Mouse (Mus musculus): ENCODE results near the gene Fars2.

The Fars2 gene

DNA sequence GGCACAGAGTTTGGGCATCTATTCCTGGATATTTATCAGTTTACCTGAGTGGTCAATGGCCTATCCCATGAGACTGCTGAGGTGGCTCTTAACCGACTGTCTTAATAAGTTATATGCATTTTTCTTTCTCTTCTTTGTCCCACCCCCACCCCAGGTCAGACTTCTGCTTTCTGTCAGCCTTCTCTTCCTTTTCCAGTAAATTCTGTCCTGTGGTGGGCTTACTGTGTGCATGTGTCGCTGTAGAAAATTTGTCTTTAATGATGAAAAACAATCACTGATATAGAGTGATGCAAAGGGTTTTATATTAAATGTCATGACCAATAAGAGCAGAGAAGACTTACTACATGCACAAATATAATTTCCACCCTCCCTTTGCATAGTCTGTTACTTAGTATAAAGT is 85.3 kb downstream of the Fars2 start:
- in situ Hi-C loops (cut with MboI; ENCODE audit: low pct_unique_long_range_greater_than_20kb in 1 of 2, low sequenced_read_pairs in 2 of 2, unreplicated experiment in 1 of 2) = no loop called here

DNA sequence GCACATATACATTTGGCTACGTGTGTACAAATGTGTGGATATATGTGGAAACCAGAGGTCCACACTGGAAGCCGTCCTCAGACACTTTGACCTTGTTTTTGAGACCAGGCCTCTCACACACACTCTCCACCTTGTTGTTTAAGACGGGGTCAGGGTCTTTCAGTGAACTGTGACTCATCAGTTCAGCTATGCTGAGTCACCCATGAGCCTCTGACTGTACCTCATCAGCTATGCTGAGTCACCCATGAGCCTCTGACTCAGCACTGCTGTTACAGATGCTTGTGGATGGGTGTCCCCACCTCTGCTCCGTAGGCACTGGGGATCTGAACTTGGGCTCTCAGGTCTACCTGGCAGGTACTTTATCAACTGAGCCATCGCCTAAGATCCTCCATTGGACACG is 85.8 kb downstream of the Fars2 start:
- in situ Hi-C loops (cut with MboI; ENCODE audit: low pct_unique_long_range_greater_than_20kb in 1 of 2, low sequenced_read_pairs in 2 of 2, unreplicated experiment in 1 of 2) = no loop called here

DNA sequence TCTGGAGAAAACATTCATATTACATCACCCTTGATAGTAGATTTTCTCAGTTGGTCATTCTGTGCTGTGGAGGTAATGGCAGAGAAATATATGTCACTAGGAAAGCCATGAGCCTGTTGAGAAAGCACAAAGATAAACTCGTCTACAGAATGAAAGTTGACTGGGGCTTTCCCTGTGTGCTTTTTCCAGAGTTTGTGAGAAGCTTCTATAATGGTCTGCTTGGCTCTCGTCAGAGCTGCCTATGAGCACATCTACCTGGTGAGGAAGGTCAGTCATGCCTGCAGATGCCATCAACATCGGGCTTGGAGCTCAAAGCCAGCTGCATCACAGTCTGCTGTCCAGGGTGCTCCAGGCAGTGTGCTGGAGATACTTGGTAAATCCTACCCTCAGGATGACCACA is 87.1 kb downstream of the Fars2 start:
- in situ Hi-C loops (cut with MboI; ENCODE audit: low pct_unique_long_range_greater_than_20kb in 1 of 2, low sequenced_read_pairs in 2 of 2, unreplicated experiment in 1 of 2) = no loop called here

DNA sequence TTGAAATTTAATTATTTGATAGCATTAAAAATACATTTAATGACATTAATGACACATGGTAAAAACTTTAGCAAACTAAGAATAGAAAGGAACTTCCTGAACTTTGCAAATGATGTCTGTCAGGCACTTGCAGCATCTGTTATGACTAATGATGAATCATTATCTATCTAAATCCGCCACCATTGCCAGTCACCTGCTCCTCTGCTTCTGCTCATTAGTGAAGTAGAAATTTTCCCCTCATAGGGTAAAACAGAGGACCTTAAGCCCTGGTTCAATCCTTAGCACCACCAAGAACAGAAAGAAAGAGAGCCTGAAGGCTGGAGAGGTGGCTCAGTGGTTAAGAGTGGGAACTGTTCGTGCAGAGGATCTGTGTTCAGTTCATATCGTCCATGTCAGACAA is 93.8 kb downstream of the Fars2 start:
- in situ Hi-C loops (cut with MboI; ENCODE audit: low pct_unique_long_range_greater_than_20kb in 1 of 2, low sequenced_read_pairs in 2 of 2, unreplicated experiment in 1 of 2) = no loop called here

DNA sequence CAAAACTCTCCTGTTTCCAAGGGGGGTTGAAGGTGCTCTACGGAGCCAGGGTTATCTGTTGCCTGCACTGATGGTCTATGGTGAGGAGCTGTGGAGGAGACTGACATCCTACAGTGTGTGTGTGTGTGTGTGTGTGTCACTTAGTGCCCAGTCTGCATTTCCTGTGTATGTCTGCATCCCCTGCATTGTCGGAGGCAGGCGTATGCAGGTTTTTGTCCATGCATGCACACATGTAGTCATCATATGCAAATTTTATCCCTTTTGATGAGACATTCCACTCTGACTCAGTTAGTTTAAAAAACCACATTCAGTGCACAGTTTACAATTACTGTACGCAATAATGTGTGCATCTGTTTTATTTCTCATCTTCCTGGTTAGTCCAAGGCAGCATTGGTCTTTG is 96.8 kb downstream of the Fars2 start:
- in situ Hi-C loops (cut with MboI; ENCODE audit: low pct_unique_long_range_greater_than_20kb in 1 of 2, low sequenced_read_pairs in 2 of 2, unreplicated experiment in 1 of 2) = no loop called here

DNA sequence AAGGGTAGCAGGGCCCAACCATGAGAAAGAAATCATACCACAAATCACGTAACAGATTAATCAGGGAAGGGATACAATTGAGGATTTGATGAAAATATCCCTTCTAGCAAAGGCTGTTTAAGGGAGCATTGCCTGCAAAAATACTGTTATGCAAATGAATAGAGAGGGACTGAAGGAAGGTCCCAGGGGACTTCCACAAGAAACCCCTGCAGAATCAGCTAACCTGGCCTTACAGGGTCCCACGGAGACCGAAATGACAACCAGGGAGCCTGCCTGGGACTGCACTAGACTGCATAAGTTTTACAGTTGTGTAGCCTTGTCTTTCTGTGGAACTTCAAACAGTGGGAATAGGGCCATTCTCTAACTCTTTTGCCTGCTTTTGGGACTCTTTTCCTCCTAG is 98.8 kb downstream of the Fars2 start:
- in situ Hi-C loops (cut with MboI; ENCODE audit: low pct_unique_long_range_greater_than_20kb in 1 of 2, low sequenced_read_pairs in 2 of 2, unreplicated experiment in 1 of 2) = no loop called here

DNA sequence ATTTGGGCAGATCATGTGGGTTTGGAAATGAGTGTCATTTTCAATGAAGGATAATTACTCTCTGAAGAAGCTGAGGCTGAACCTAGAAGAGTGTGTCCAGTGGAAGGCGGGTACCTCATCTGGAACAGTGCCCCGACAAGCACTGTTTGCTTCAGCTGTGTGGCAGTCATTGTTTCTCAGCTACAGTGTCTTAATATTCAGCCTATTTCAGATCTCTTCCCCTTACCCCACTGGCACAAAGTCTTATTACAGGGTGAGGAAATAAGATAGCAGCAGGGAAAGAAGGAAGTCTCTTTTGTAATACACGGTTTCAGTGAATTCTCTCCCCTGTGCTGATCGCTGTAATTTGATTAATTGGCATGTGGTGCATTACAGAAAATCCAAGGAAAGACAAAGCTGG is 101.1 kb downstream of the Fars2 start:
- in situ Hi-C loops (cut with MboI; ENCODE audit: low pct_unique_long_range_greater_than_20kb in 1 of 2, low sequenced_read_pairs in 2 of 2, unreplicated experiment in 1 of 2) = no loop called here

DNA sequence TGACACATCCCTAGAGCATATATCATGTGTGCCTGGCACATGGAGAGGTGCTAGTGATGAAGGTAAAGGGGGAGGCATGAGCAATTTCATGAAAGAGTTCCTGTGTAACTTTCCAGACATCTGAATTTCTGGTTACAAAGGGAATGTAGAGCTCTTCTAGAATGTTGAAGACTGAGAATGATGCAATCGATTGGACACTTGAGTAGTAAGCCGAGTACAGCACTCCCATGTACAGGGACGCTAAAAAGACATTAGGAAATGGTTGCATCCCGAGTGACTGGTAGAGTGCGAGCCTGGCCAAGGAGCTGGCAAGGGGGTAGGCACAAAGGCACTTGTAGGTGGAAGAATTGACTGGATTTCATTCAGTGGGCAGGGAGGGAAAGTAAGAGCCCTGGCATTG is 102.3 kb downstream of the Fars2 start:
- in situ Hi-C loops (cut with MboI; ENCODE audit: low pct_unique_long_range_greater_than_20kb in 1 of 2, low sequenced_read_pairs in 2 of 2, unreplicated experiment in 1 of 2) = no loop called here

DNA sequence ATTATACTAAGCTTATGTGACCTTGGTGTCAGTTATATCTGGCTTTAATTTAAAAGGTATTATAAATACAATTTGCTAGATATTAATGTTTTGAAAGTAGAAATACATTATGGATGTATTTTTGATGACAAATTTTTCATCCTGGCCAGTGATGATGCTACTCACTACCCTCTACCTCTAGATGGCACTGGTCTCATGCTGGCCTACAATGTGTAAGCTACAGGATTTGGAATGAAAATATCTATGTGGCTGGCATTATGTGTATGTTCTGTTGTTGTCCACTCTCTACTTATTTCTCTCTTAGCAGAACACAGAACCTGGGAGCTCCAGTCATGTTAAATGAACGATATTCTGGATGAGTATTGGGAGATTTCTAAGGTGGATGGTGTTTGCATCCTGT is 104.7 kb downstream of the Fars2 start:
- in situ Hi-C loops (cut with MboI; ENCODE audit: low pct_unique_long_range_greater_than_20kb in 1 of 2, low sequenced_read_pairs in 2 of 2, unreplicated experiment in 1 of 2) = no loop called here

DNA sequence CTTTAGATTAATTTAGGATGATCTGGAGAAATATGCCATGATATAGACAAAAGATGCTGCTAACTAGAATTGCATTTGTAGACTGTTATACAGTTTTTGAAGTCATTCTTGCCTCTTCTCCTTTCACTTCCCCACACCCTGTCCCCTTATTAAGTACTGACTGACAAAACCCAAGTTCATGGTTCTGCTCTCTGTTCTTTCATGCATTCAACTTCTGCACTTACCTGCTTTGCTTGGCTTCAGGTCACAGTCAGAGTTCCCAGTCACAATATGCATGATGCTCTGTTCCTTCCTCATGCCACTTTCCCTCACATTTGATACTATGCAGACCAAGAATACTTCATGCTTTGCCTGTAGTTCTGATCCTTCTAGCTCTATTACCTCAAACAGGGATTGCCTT is 105.5 kb downstream of the Fars2 start:
- in situ Hi-C loops (cut with MboI; ENCODE audit: low pct_unique_long_range_greater_than_20kb in 1 of 2, low sequenced_read_pairs in 2 of 2, unreplicated experiment in 1 of 2) = no loop called here

DNA sequence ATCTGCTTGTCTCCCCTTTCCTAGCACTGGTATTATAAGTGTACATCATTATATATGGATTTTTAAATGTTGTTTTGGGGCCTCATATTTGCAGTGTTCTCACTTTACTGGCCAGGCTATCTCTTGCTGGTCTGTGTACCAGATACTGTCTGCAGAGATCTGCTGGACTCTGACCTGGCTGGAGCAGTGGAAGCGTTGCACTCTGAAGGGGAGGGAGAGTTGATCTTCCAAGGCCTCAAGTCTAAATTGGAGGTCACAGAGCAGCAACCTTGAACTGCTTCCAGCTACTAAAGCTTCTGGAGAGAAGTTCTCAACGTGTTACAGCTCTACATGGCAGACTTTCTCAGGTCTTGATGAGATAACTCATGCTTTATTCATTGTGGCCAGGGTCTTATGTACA is 107.2 kb downstream of the Fars2 start:
- in situ Hi-C loops (cut with MboI; ENCODE audit: low pct_unique_long_range_greater_than_20kb in 1 of 2, low sequenced_read_pairs in 2 of 2, unreplicated experiment in 1 of 2) = no loop called here

DNA sequence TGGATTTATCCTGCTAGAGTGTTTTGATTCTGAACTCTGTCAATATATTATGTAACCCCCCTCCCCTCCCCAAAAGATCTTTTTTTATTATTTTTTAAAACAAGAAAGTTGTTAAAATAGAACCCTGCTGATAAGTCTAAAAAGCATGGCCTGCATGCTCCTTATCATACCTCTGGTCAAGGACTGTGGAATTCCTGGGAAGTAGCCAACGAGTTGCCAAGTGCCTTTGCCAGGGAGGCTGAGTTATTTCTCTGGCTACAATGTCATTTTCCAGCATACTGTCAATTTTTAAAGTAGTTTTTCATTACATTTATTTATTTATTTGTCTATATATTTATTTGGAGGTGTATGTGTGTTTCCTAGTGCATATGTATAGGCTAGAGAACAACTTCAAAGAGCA is 125.0 kb downstream of the Fars2 start:
- in situ Hi-C loops (cut with MboI; ENCODE audit: low pct_unique_long_range_greater_than_20kb in 1 of 2, low sequenced_read_pairs in 2 of 2, unreplicated experiment in 1 of 2) = no loop called here

DNA sequence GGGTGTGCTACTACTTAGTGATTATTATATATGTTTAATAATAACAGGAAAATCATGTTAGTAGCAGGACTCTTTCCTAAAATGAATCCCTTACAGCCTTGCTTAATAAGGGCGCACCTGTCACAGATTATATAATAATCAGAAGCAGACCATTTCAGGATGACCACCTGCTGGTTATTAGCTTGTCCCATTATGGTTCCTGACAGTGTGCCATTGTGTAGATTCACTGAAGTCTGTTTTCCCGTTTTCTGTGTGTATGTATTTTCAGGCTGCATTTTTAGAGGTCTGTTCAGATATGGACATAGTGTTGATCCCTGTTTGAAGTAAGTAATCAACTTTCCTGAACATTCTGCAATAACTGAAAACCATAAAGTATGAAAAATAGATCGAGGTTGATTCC is 136.7 kb downstream of the Fars2 start:
- in situ Hi-C loops (cut with MboI; ENCODE audit: low pct_unique_long_range_greater_than_20kb in 1 of 2, low sequenced_read_pairs in 2 of 2, unreplicated experiment in 1 of 2) = no loop called here

DNA sequence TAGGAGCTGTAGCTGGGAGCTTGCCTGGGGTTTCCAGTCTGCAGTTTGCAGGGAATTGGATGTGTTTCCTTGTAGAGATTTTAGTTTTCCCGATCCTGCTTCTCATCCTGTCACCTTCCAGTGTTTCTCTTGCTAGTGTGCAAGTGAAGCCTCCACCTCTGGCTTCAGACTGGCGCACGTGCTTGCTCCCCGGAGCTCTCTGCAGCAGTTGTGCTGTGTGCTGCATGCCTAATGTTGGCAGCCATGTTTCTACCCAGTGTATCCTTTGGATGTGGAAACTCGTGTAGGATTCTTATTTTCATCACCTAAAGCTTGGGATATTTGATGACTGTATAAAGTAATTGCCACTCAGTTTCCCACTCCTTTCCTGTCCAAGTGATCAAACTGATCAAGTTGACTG is 140.0 kb downstream of the Fars2 start:
- in situ Hi-C loops (cut with MboI; ENCODE audit: low pct_unique_long_range_greater_than_20kb in 1 of 2, low sequenced_read_pairs in 2 of 2, unreplicated experiment in 1 of 2) = no loop called here

DNA sequence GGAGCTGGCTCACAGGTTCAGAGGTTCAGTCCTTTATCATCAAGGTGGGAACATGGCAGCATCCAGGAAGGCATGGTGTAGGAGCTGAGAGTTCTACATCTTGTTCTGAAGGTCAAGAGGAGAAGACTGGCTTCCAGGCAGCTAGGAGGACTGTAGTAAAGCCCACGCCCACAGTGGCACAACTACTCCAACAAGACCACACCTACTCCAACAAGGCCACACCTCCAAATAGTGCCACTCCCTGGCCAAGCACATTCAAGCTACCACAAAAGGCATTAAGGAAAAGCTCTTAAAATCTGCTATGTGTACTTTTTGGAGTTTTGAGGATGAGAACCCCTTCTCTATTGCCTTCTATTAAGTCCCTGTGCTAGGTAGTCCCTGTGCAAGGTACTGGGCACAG is 142.5 kb downstream of the Fars2 start:
- in situ Hi-C loops (cut with MboI; ENCODE audit: low pct_unique_long_range_greater_than_20kb in 1 of 2, low sequenced_read_pairs in 2 of 2, unreplicated experiment in 1 of 2) = no loop called here

DNA sequence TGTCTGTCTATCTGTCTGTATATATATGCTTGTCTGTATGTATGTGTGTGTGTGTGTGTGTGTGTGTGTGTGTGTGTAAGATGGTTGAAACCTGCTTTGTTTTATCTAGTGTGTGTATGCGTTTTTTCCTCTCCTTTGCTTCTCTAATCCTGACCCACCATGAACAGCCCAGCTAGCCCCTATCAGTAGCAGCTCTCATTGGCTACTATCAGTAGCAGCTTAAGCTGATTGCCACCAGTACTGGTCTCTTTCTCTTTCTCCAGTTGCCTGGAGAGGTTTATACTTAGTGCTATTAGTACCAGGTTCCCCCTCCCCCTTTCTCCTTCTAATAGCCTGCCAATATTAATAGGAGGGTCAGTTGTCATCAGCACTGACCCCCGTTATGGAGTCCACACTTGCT is 144.1 kb downstream of the Fars2 start:
- in situ Hi-C loops (cut with MboI; ENCODE audit: low pct_unique_long_range_greater_than_20kb in 1 of 2, low sequenced_read_pairs in 2 of 2, unreplicated experiment in 1 of 2) = no loop called here

DNA sequence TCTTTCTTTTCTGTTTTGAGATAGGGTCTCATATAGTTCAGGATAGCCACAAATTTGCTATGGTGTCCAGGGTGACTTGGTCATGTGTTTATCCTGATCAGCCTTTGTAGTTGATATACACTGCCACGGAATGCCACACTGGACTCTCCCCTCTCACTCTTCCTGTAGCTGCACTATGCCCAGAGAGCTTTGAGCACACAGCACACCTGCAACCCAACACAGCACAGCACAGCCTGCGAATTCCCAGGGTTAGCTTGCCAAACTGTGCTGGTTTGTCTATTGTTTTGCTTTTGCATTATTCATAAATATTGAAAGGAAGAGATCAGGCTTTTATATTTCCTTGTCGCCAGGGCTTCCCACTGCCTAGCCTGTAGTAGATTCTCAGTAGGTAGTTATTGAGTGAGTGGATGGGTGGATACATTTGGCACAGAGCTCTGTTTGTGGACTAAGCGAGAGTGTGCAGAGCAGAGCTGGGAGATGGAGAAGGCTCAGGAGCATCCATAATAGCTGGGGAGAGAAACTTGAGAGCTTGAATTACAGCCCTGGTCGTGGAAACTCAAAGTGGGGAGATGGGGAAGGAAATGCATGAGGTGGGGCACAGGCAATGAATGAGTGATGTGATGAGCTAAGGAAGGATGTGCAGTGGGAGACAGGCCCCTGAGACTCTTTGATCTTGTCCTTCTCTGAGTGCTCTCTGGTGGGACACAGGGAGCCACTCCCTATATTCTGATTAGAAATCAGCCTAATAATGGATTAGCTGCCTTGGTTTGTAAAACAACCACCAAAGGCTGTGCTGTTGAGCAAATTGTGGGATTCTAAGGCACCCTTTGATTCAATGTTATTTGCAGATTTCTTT is 146.3 kb downstream of the Fars2 start:
- in situ Hi-C loops (cut with MboI; ENCODE audit: low pct_unique_long_range_greater_than_20kb in 1 of 2, low sequenced_read_pairs in 2 of 2, unreplicated experiment in 1 of 2) = no loop called here

DNA sequence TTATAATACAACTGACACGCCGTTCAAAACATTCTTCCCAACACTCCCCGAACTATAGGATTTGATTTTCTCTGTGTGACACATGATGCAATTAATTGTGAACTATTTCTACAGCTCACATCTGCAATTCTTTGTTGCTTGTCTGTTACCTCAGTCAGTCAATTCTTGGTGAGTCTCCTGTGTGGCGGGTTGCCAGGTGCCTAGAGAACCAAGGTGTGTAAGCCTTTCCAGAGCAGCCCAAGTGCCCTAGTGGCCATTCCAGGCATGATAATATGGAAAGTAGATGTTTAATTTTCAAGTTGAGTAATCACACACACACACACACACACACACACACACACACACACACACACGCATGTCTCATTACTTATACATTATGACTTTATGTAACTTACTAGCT is 147.2 kb downstream of the Fars2 start:
- in situ Hi-C loops (cut with MboI; ENCODE audit: low pct_unique_long_range_greater_than_20kb in 1 of 2, low sequenced_read_pairs in 2 of 2, unreplicated experiment in 1 of 2) = no loop called here

DNA sequence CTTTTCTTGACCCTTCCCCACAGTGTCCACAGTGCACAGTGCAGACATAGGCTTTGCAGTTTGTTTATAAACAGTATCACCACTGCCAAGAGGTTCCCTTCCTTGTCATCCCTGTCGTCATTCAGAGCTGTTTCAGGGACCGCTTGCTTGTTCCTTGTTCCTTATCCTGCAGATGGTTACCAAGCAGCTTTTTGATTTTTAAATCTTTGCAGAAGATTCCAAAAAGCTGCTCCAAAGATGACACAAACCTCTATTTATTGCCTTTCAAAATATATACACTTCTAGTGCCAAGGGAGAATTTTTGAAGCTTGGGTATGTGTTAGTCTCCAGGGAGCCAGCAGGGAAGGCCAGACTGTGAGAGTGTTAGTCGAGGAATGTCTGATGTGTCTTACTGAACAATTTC is 148.1 kb downstream of the Fars2 start:
- in situ Hi-C loops (cut with MboI; ENCODE audit: low pct_unique_long_range_greater_than_20kb in 1 of 2, low sequenced_read_pairs in 2 of 2, unreplicated experiment in 1 of 2) = no loop called here

DNA sequence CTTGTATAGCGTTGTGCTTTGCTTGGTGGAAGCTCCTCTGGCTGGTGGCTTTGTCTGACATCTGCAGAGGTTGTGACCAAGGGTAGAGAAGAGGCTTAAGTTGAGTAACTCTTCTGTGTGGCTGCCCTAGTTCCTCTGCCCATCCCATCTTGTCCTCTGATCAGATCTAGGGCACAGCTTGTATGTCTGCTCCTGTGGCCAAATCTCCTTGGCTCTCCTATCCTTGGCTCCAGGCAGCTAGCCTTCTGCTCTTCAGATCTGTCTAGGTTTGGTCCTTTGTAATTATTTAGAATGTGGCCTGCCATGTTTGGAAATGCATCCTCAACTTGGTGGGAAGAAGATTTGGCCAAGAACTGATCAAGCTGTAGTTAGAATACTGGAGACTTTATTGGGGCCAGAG is 150.2 kb downstream of the Fars2 start:
- in situ Hi-C loops (cut with MboI; ENCODE audit: low pct_unique_long_range_greater_than_20kb in 1 of 2, low sequenced_read_pairs in 2 of 2, unreplicated experiment in 1 of 2) = no loop called here

DNA sequence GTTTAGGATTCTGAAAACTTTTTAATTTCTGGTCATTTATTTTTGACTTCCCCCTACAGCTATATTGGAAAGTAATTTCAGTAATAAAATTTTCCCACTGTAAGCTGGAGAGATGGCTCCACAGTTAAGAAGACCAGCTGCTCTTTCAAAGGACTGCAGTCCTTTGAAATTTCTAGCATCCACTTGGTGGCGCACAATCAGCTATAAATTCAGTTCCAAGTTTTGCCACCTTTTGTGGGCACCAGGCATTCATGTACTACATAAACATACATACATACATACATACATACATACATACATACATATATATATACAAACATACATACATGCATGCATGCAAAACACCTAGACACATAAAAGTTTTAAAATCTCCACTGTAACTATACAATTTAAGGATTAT is 153.7 kb downstream of the Fars2 start:
- in situ Hi-C loops (cut with MboI; ENCODE audit: low pct_unique_long_range_greater_than_20kb in 1 of 2, low sequenced_read_pairs in 2 of 2, unreplicated experiment in 1 of 2) = no loop called here

Data from mouse embryonic stem cell (cell line).